Mouse (Mus musculus) cerebellum, adult (tissue): ENCODE results near the gene Spin2d.
"Not testable (repeated sequence)": the region's sequence is repeated elsewhere in the genome, so short reads cannot be mapped to it uniquely, and the experiment has no call there.

ENCODE experiments used
- ATAC-seq: cut with Nextera tagmentation; 2 replicates; pipeline ENCODE4 v1.9.2; 2017; ENCODE audit warnings: mild to moderate bottlenecking, moderate library complexity, mixed read lengths; ENCODE audit not compliant: insufficient number of reproducible peaks, low FRiP score, low TSS enrichment

Gene Spin2d

GRCm38 (mm10) chrX:73176889-73177288 lies at the start of gene Spin2d:
Gene Spin2d (minus strand): TSS chrX:73176989.
- not testable (repeated sequence) for ATAC-seq

DNA sequence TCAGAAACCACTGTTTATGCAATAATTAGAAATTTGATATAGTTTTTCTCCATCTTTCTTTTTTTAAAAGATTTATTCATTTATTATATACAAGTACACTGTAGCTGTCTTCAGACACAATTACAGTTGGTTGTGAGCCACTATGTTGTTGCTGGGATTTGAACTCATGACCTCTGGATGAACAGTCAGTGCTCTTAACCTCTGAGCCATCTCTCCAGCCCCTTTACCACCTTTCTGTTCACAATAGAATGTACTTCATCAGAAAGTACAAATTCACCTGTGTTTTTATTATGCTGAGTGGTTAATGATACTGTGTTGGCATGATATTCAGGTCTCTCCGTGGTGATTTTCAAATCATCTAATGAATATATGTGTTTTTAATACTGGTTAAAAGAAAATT lies 48.6 kb upstream of the Spin2d start:
- no peak for ATAC-seq

- ATAC-seq: not testable (repeated sequence)
Observed at GRCm38 (mm10) chrX:73213819-73214564, 37.2 kb upstream of the Spin2d start, which contains the start of gene Xlr4b. Gene Xlr4b (plus strand): TSS chrX:73214333.

- ATAC-seq: not testable (repeated sequence)
Observed at GRCm38 (mm10) chrX:73191934-73192333, 15.1 kb upstream of the Spin2d start, which contains the start of gene Xlr3b. Gene Xlr3b (plus strand): TSS chrX:73192207.

GRCm38 (mm10) chrX:73149350-73149749 lies 27.4 kb downstream of the Spin2d start, which contains the start of gene DXBay18:
Gene DXBay18 (minus strand): TSS chrX:73149450.
- not testable (repeated sequence) for ATAC-seq

DNA sequence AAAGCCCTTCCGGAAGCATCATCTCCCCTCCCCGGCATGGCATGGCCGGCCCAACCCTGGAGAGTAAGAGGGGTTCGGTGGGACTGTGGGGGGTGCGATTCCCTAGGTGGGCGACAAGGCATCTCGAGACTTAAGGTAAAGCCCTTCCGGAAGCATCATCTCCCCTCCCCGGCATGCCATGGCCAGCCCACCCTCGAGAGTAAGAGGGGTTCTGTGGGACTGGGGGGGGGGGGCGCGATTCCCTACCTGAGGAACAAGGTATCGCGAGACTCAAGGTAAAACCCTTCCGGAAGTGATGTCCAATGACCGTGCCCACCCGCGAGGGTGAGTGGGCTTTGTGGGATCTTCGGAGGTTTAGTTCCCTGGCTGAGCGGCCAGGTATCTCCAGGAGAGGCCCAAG lies 28.3 kb downstream of the Spin2d start, which contains the start of gene Xlr5b:
Gene Xlr5b (plus strand): TSS at position 301 of the 400 bp plus-strand sequence.
- ATAC-seq: not testable (repeated sequence)

DNA sequence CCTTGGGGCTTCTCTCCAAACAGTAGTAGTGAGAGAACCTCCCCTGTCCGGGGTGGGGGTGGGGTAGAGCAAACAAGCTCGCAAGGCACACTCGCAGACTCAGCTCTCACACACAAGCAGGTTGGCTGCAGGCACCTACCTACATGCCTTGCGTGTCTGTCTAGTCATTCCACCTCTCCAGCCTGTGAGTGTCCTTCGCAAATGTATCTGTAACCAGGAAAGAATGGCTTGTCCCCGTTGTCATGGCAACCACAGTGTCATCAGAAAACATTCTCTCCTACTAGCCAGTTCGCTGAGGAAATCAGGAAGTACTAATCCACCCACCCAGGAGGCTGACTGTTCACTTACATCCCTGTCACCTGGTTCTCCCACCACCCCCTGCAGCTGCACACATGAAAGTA lies 33.6 kb downstream of the Spin2d start:
- not testable (repeated sequence) for ATAC-seq
